Mouse (Mus musculus): ENCODE data around the gene 2610008E11Rik. TPM values are rescaled to one million over a fixed set of nuclear protein-coding genes. Genes with fewer than 3 reads are reported as not detected.
"Not testable (repeated sequence)": the region's sequence is repeated elsewhere in the genome, so short reads cannot be mapped to it uniquely, and the experiment has no call there.

The 2610008E11Rik gene
- 28.8 and 37.2 TPM in 2 replicates for polyA plus RNA-seq (2016; fragmentation: Nextera tagmentation; extraction: Ambion mirVana)

DNA sequence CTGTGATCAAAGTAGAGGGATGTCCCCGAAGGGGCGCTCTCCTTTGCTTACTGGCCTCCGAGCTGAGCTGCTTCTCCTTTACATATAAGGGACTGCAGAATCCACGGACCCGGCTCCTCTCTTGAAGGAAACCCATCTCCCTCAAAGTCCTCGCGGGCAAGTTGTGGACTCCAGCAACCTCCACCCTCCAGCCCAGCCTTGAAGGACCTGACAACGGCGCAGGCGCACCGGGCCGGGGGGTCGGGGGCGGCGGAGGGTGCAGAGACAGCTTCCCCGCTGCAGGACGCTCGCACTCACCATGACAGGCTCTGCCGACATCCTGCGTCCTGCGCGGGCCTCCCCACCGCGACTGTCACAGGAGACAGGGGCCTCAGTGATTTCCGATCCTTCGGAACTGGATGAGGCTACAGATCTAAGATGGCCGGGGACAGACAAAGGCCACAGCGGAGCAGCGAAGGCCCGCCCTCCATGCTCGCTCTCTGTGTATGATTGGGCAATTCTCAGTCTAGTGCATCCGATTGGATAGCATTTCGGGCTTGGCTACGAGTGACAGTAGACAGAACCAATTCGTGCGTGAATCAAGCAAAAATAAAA, at the start of gene 2610008E11Rik:
Gene 2610008E11Rik (minus strand): TSS at position 440 of the 594 bp plus-strand sequence.
- peak within 1 kb of the TSS; percentile 97 for H3K4me3 ChIP-seq
- no peaks in the 10 kb centered on the region for H3K27me3 ChIP-seq (ENCODE audit: low read depth, poor library complexity, severe bottlenecking)
- H3K9me3 ChIP-seq (replicated peaks) = no peaks in the 10 kb centered on the region
- H3K4me1 ChIP-seq = peaks cover 23% of the 10 kb centered on the region
- peak; percentile 89 for DNase-seq (ENCODE audit: low spot score)
- H3K27ac ChIP-seq = peak within 1 kb of the TSS; percentile 99
- WGBS = under 1% methylated on average over 36 of the region's 36 CpGs
- peaks cover 27% of the 10 kb centered on the region for H3K36me3 ChIP-seq

DNA sequence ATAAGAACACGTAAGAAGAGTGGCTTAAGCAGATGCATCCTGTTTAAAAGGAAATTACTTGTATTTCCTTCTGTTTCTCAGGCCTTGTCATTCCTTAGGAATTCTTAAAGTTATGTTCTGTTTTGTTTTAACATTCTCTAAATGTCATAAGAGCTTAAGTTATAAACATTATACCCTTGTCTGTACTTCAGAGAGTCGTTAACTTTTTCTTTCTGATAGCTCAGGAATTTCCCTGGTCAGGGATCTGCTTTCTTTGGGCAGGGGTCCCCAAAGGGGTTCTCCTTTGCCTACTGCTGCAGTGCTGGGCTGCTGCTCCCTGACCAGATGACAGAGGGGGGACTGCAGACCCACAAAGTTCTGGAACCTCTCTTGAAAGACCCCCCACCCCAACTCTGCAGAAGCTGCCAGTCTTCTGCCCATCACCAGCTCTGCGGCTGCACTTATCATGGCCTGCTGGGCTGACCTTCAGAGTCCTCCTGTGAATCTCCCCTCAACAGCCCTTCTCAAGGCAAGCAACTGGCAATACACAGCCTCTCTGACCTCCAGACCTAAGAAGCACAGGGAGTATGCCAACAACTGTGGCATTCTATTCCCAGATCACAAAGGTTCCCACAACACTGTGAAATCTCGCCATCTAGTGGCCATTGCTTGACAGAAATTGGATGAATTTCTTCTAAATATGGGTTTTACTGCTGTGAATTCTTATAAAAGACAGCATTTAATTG, 18.9 kb upstream of the 2610008E11Rik start:
- 53% methylated on average over 4 of the region's 4 CpGs for WGBS
- H3K4me3 ChIP-seq = no peak overlapping the region
- no peak overlapping the region for H3K27ac ChIP-seq
- peak; percentile 58 for DNase-seq (ENCODE audit: low spot score)
- no peaks in the 10 kb centered on the region for H3K9me3 ChIP-seq (replicated peaks)
- peaks cover 3% of the 10 kb centered on the region; the same call in 1 of the 2 replicates for H3K4me1 ChIP-seq
- no peaks in the 10 kb centered on the region for H3K27me3 ChIP-seq (ENCODE audit: low read depth, poor library complexity, severe bottlenecking)
- H3K36me3 ChIP-seq = no peaks in the 10 kb centered on the region

DNA sequence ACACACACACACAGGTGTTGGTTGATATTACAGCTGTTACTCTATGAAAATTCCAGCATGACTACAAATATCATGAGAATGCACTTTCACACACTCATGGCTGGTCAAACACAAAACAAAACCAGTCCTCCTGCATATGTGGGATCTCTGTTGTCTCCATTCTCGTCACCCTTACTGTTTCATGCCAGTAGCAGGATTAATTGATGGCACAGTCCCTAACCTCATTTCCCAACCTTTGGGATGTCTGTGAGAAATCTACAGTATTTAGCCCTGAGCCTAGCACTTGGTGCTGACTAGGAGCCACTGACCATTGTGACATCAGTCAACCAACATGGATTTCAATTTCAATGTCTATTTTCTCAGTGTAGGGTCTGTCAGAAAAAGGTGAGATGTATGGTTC, 17.7 kb upstream of the 2610008E11Rik start:
- H3K4me1 ChIP-seq = peaks cover 3% of the 10 kb centered on the region; the same call in 1 of the 2 replicates
- H3K27ac ChIP-seq = no peak overlapping the region
- no peaks in the 10 kb centered on the region for H3K9me3 ChIP-seq (replicated peaks)
- no peak for DNase-seq (ENCODE audit: low spot score)
- no peaks in the 10 kb centered on the region for H3K36me3 ChIP-seq
- 79% methylated on average over 1 of the region's 1 CpGs for WGBS
- no peak overlapping the region for H3K4me3 ChIP-seq
- no peaks in the 10 kb centered on the region for H3K27me3 ChIP-seq (ENCODE audit: low read depth, poor library complexity, severe bottlenecking)

DNA sequence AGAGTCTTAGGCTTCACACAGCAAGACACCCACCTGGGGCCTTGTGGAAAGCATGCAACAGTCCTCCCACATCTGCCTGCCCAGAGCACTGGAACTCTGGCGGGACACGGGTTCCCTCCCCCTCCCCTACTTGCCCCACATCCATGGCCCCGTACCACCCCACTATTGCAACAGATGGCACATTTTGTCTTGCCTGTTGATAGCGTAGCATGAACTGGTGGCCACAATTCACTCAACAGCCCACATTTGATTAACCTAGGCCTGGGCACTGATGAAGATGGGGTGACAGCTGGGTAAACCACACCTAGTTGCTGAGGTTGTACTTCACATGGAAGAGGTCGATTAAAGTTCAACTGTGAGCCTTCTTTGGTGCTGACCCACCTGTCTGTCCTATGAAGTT, 13.1 kb upstream of the 2610008E11Rik start:
- no peak overlapping the region for H3K27ac ChIP-seq
- H3K36me3 ChIP-seq = no peaks in the 10 kb centered on the region
- DNase-seq (ENCODE audit: low spot score) = no peak
- peaks cover 5% of the 10 kb centered on the region; the same call in 1 of the 2 replicates for H3K4me1 ChIP-seq
- H3K27me3 ChIP-seq (ENCODE audit: low read depth, poor library complexity, severe bottlenecking) = no peaks in the 10 kb centered on the region
- no peak overlapping the region for H3K4me3 ChIP-seq
- H3K9me3 ChIP-seq (replicated peaks) = no peaks in the 10 kb centered on the region
- 88% methylated on average over 5 of the region's 5 CpGs for WGBS

DNA sequence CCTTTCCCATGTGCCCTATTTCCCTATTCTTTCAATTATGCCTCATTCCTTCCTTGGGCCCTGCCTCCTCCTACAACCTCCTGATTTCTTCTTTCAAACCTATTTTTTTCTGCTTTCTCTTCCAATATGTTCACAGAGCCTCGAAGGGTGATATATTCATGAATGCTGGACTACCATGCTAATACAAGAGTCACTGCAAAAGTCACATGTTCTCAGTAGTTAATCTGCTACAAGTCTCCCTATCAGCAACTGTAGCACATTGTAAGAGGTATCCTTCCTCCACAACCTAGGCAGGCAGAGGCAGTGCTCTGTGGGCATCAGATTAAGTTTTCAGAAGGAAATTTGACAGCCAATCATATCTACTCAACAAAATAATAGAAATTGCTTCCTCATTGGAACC, 11.8 kb upstream of the 2610008E11Rik start:
- Histone ChIP-seq H3K27ac (no peak overlapping the region), H3K4me3 (no peak overlapping the region), H3K36me3 (no peaks in the 10 kb centered on the region), H3K4me1 (peaks cover 5% of the 10 kb centered on the region; the same call in 1 of the 2 replicates), H3K27me3 (ENCODE audit: low read depth, poor library complexity, severe bottlenecking) (no peaks in the 10 kb centered on the region), H3K9me3 (replicated peaks) (no peaks in the 10 kb centered on the region)
- WGBS = 91% methylated on average over 1 of the region's 1 CpGs
- no peak for DNase-seq (ENCODE audit: low spot score)

DNA sequence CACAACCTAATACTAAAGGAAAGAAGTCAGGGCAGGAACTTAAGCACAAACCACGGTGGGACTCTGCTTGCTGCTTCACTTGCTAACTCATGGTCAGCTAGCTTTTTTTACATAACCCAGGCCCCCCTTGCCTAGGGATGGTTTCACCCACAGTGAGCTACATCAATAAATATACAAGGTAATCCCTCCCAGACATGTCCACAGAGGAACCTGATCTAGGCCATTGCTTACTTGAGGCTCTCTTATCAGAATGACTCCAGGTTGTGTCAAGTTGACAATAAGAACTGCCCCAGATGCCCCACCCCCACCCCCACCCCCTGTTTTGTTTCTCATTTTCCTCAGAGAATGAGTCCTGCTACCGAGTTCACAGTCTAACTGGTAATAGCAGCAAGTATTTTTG, 10.1 kb upstream of the 2610008E11Rik start:
- 78% methylated on average over 2 of the region's 2 CpGs for WGBS

DNA sequence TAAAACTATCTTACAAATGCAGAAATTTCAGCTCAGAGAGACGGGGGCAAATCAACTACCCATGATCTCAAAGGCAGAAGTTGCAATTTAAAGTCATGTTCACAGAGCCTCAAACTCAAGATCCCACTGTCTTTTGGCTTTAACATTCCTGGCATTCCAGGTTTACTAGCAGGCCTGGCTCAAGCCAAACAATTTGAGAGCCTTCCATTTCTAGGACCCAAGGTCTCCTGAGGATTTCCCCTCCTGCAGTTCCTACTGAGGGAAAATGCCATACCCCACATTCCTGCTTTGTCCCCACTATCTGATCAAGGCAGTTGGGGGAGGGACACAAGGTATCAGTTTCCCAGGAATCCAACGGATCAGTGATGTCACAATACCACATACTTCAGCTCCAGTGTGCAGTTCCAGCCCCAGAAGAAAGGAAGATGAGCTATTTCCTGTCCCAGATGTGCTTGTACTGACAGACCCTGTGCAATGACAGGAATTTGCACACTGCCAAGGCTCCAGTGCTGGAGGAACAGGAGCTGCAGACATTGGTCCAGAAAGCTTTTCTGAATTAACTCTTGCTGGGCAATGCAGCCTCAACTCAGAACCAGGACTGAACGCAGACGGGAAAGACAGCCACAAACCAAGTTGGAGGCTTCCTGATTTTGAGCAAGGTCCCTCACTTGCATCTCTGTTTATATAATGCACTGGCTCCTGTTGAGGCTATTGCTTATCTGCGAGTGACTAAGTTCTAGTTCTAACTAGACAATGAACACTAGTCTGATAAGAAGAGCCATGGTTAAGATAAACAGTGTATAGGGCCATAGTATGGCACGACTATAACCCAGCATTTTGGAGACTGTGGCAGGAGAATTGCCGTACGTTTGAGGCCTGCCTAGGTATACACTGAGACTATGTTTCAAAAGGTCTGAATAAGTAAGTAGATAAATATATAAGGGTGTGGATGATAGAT, 9.2 kb upstream of the 2610008E11Rik start:
- H3K4me1 ChIP-seq = peaks cover 13% of the 10 kb centered on the region; the same call in 1 of the 2 replicates
- no peaks in the 10 kb centered on the region for H3K36me3 ChIP-seq
- H3K4me3 ChIP-seq = no peak overlapping the region
- no peaks in the 10 kb centered on the region for H3K27me3 ChIP-seq (ENCODE audit: low read depth, poor library complexity, severe bottlenecking)
- no peak for DNase-seq (ENCODE audit: low spot score)
- H3K27ac ChIP-seq = no peak overlapping the region
- WGBS = 65% methylated on average over 8 of the region's 8 CpGs
- H3K9me3 ChIP-seq (replicated peaks) = no peaks in the 10 kb centered on the region

More for the DNA sequence above, 10.1 kb upstream of the 2610008E11Rik start:
- Histone ChIP-seq H3K36me3 (no peaks in the 10 kb centered on the region), H3K9me3 (replicated peaks) (no peaks in the 10 kb centered on the region), H3K4me1 (peaks cover 5% of the 10 kb centered on the region; the same call in 1 of the 2 replicates), H3K27me3 (ENCODE audit: low read depth, poor library complexity, severe bottlenecking) (no peaks in the 10 kb centered on the region), H3K27ac (no peak overlapping the region), H3K4me3 (no peak overlapping the region)
- no peak for DNase-seq (ENCODE audit: low spot score)

DNA sequence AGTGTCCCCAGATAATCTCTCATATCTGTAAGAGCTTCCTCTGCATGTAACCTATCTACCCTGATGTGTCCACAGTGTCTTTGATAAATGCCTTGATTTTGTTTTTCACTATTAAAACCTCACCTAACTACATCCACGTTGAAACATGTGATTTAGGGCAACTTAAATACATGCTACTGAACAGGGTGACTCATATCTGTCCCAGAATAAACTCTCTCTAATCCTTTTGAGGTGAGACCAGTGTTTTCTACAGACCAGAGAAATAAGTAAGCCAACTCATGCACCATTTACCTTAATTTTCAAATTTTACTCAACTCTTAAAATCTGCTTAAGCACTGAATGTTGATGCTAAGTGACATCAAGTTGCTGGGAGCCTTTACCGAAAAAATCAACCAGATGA, 694 bp downstream of the 2610008E11Rik start:
- H3K9me3 ChIP-seq (replicated peaks) = no peaks in the 10 kb centered on the region
- H3K27ac ChIP-seq = peak overlapping the region; percentile 99
- no peaks in the 10 kb centered on the region for H3K27me3 ChIP-seq (ENCODE audit: low read depth, poor library complexity, severe bottlenecking)
- H3K4me1 ChIP-seq = peaks cover 17% of the 10 kb centered on the region
- H3K4me3 ChIP-seq = peak overlapping the region; percentile 97
- 17% methylated on average over 2 of the region's 2 CpGs for WGBS
- peaks cover 32% of the 10 kb centered on the region for H3K36me3 ChIP-seq
- no peak for DNase-seq (ENCODE audit: low spot score)

DNA sequence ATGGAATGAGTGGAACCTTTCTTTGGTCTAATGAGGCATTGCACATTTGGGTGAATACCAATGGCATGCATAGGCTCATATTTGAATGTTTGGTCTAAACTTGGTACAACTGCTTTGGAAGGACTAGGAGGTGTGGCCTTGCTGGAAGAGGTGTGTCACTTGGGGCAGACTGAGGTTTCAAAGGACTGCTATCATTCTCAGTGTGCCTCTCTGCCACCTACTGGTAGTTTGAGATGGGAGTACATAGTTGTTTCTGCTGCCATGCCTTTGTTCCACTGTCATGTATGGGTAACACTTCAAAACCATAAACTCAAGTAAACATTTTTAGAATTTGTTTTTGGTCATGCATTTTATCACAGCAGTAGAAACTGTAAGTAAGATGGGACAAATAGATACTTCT, 5.7 kb downstream of the 2610008E11Rik start:
- no peak overlapping the region for H3K4me3 ChIP-seq
- H3K27ac ChIP-seq = no peak overlapping the region
- DNase-seq (ENCODE audit: low spot score) = no peak
- H3K36me3 ChIP-seq = peaks cover 82% of the 10 kb centered on the region
- no peaks in the 10 kb centered on the region for H3K9me3 ChIP-seq (replicated peaks)
- H3K4me1 ChIP-seq = peaks cover 17% of the 10 kb centered on the region
- H3K27me3 ChIP-seq (ENCODE audit: low read depth, poor library complexity, severe bottlenecking) = no peaks in the 10 kb centered on the region

DNA sequence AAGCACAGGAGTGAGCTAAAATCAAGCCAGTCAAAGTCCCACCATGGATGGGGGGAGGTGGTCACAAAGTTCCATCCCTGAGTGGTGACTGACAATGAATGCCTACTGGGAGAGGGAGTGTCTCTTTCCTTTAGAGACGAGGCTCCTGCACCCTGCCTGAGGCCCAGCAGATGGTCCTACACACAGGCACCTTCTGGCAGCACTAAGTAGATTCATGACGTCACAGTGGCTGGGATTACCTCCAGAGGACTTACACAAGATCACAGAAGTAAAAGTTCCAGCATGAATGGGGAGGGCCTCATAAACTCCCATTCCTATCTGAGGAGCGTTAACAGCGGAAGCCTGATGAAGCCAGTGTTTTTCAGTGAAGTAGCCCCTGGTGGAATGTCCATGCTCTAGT, 8.4 kb downstream of the 2610008E11Rik start:
- Histone ChIP-seq H3K4me1 (no peaks in the 10 kb centered on the region), H3K9me3 (replicated peaks) (no peaks in the 10 kb centered on the region), H3K4me3 (no peak overlapping the region), H3K27me3 (ENCODE audit: low read depth, poor library complexity, severe bottlenecking) (no peaks in the 10 kb centered on the region), H3K36me3 (peaks cover 78% of the 10 kb centered on the region), H3K27ac (no peak overlapping the region)
- WGBS = 85% methylated on average over 4 of the region's 4 CpGs
- DNase-seq (ENCODE audit: low spot score) = no peak

DNA sequence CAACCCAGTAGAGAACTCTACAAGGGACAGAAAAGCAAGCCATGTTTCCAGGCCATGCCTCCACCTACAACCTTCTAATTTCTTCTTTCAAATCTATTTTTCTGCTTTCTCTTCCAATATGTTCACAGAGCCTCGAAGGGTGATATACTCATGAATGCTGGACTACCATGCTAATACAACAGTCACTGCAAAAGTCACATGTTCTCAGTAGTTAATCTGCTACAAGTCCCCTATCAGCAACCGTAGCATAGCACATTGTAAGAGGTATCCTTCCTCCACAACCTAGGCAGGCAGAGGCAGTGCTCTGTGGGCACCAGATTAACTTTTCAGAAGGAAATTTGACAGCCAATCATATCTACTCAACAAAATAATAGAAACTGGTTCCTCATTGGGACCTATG, 10.8 kb downstream of the 2610008E11Rik start:
- Histone ChIP-seq H3K4me1 (no peaks in the 10 kb centered on the region), H3K27ac (no peak overlapping the region), H3K9me3 (replicated peaks) (no peaks in the 10 kb centered on the region), H3K4me3 (no peak overlapping the region), H3K36me3 (peaks cover 54% of the 10 kb centered on the region), H3K27me3 (ENCODE audit: low read depth, poor library complexity, severe bottlenecking) (no peaks in the 10 kb centered on the region)
- DNase-seq (ENCODE audit: low spot score) = no peak
- WGBS = 96% methylated on average over 2 of the region's 2 CpGs

DNA sequence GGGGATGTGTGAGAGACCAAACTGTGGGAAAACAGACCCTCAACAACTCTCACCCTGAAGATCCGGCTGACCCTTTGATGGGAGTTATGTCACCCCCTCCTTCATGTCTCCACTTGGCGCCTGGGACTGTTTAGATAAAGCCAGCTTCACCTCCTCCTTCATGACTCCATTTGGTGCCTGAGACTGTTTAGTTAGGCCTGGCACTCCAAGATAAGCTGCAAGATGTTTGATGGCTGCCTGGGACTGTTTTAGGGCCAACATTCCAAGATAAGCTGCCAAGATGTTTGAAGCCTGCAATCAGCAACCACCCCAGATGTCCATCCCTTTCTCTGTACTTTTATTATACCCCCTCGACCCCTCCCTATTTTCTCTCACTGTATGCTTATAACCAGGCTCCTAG, 40.0 kb downstream of the 2610008E11Rik start:
- DNase-seq (ENCODE audit: low spot score); H3K9me3 ChIP-seq (replicated peaks); H3K4me1 ChIP-seq; H3K4me3 ChIP-seq; H3K27ac ChIP-seq; H3K27me3 ChIP-seq (ENCODE audit: low read depth, poor library complexity, severe bottlenecking): not testable (repeated sequence)
- H3K36me3 ChIP-seq = peaks cover 50% of the 10 kb centered on the region
- 76% methylated on average over 3 of the region's 3 CpGs for WGBS

DNA sequence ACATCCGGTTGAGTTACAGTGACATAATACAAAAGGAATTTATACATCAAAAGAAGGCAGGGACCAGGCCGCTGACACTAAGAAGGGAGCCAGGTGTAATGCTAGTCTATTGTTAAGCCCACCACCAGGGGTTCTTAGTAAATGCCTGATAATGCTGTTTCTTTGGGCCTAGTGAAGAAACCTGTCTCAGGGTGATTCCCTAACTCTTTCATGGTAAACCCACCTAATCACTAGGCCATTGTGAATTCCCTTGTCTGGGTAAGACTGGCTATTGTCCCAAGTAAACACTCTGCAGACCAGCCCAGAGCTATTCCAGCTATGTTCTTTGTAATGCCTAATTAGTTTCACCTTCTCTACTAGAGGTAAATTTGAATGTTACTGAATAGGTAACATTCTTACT, 54.9 kb downstream of the 2610008E11Rik start:
- 91% methylated on average over 2 of the region's 2 CpGs for WGBS
- not testable (repeated sequence) for H3K4me1 ChIP-seq; H3K9me3 ChIP-seq (replicated peaks); H3K4me3 ChIP-seq; H3K36me3 ChIP-seq; H3K27ac ChIP-seq; DNase-seq (ENCODE audit: low spot score); H3K27me3 ChIP-seq (ENCODE audit: low read depth, poor library complexity, severe bottlenecking)

Measured in limb, embryonic 10.5 days (tissue).